Mouse (Mus musculus) neural tube, embryonic 14.5 days (tissue): ENCODE measurements around the gene Tmem160. TPM values are rescaled to one million over a fixed set of nuclear protein-coding genes. Genes with fewer than 3 reads are reported as not detected.

Experiments
- ATAC-seq: fragments of 200-750 bp; cut with Nextera tagmentation; 2 replicates; pipeline ENCODE4 v1.8.0; 2017; ENCODE audit warnings: low read depth, mild to moderate bottlenecking, moderate TSS enrichment, moderate library complexity
- H3K27ac ChIP-seq: fragments of 300-500 bp; sonication (generic); 2 replicates; pipeline ENCODE4 v1.5.1; 2014; ENCODE audit warnings: low read depth, mild to moderate bottlenecking, control low read depth, low read length, moderate library complexity, mixed read lengths
- H3K27me3 ChIP-seq: fragments of 300-500 bp; sonication (generic); 2 replicates; pipeline ENCODE4 v1.6.1; 2014; ENCODE audit warnings: low read length; ENCODE audit not compliant: control insufficient read depth, insufficient read depth
- H3K36me3 ChIP-seq: fragments of 300-500 bp; sonication (generic); 2 replicates; pipeline ENCODE4 v1.6.1; 2014; ENCODE audit warnings: low read length, mixed read lengths; ENCODE audit not compliant: control insufficient read depth, insufficient read depth
- H3K4me1 ChIP-seq: fragments of 300-500 bp; sonication (generic); 2 replicates; pipeline ENCODE4 v1.6.1; 2014; ENCODE audit warnings: low read length; ENCODE audit not compliant: control insufficient read depth, insufficient read depth
- H3K4me2 ChIP-seq: fragments of 300-500 bp; sonication (generic); 2 replicates; pipeline ENCODE4 v1.6.1; 2014; ENCODE audit warnings: mild to moderate bottlenecking, low read depth, low read length, control low read depth
- H3K4me3 ChIP-seq: fragments of 300-500 bp; sonication (generic); 2 replicates; pipeline ENCODE4 v1.5.1; 2014; ENCODE audit warnings: low read depth, low read length, control low read depth, mixed read lengths
- H3K9ac ChIP-seq: fragments of 300-500 bp; sonication (generic); replicated peaks from 2 replicates; pipeline ENCODE4 v1.6.1; 2014; ENCODE audit warnings: low read depth, mild to moderate bottlenecking, control low read depth, low read length, mixed read lengths
- H3K9me3 ChIP-seq: fragments of 300-500 bp; sonication (generic); 2 replicates; pipeline ENCODE4 v1.6.1; 2016; ENCODE audit warnings: low read length; ENCODE audit not compliant: control insufficient read depth
- WGBS: fragments of 180-500 bp; shearing (Covaris S2); extraction: QIAGEN DNeasy Blood & Tissue Kit; methylation state at CpG from one replicate; pipeline ENCODE4 v1.1.7; 2014; 5-methylcytosine and 5-hydroxymethylcytosine counted together
- polyA plus RNA-seq: library from polyadenylated mRNA; unstranded; fragments of >200 nt; fragmentation: Nextera tagmentation; extraction: Ambion mirVana; gene quantifications from 2 replicates; pipeline ENCODE4 v1.2.1, GENCODE M21; 2014

The Tmem160 gene
- polyA plus RNA-seq, 1 experiment from 2014 or later = 70.4 TPM

GRCm38 (mm10) chr7:16492211-16492610, 39.6 kb downstream of the Tmem160 start:
- WGBS = 62% methylated on average over 3 of the region's 3 CpGs
- Histone ChIP-seq H3K4me2 (no peak overlapping the region), H3K4me1 (no peaks in the 10 kb centered on the region), H3K36me3 (peaks cover 23% of the 10 kb centered on the region), H3K9ac (no peak overlapping the region), H3K4me3 (no peak overlapping the region), H3K27me3 (no peaks in the 10 kb centered on the region), H3K27ac (no peak overlapping the region), H3K9me3 (no peaks in the 10 kb centered on the region)
- ATAC-seq = no peak

DNA sequence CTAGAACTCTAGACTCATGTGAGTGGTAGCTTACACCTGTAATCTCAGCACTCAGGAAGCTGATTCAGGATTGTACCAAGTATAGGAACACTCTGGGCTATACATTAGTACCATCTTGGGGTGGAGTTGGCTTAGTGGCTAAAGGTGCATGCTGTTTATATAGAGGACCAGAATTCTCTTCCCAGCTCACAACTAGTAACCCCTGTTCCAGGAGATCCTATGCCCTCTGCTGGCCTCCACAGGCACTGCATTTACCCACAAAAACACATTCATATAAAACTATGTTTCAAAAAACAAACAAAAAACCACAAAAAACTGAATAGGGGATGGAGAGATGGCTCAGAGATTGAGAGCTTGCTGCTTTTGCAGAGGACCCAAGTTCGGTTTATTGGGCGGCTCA, 40.8 kb downstream of the Tmem160 start:
- Histone ChIP-seq H3K36me3 (peaks cover 34% of the 10 kb centered on the region), H3K27me3 (no peaks in the 10 kb centered on the region), H3K4me3 (no peak overlapping the region), H3K4me1 (no peaks in the 10 kb centered on the region), H3K9me3 (no peaks in the 10 kb centered on the region), H3K4me2 (no peak overlapping the region), H3K27ac (no peak overlapping the region), H3K9ac (no peak overlapping the region)
- 50% methylated on average over 2 of the region's 2 CpGs for WGBS
- ATAC-seq = 0 out of 2 replicates have a peak, but pooled peaks have one; percentile 22

DNA sequence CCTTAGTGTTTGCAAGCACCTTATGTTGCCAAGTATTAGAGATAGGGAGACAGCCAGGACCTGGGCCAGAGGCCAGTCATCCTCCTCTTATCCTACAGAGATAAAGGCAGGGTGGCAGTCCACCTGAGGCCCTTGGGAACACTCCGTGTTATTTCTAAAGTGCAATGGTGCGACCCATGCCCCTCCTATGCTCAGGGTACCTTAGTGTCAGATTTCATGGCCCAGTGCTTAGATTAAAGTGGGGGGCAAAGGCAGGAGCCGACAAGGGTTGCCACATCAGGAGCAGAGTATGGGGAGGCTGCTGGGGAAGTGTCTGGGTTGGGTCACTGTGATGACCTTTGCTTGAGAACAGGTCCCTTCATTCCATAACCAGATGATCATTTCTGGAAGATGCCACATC, 43.7 kb downstream of the Tmem160 start:
- H3K36me3 ChIP-seq = peaks cover 35% of the 10 kb centered on the region
- H3K4me2 ChIP-seq = no peak overlapping the region
- H3K27me3 ChIP-seq = no peaks in the 10 kb centered on the region
- ATAC-seq = no peak
- no peak overlapping the region for H3K9ac ChIP-seq
- H3K27ac ChIP-seq = no peak overlapping the region
- H3K4me3 ChIP-seq = no peak overlapping the region
- H3K4me1 ChIP-seq = no peaks in the 10 kb centered on the region
- H3K9me3 ChIP-seq = no peaks in the 10 kb centered on the region
- WGBS = 92% methylated on average over 3 of the region's 3 CpGs

- Histone ChIP-seq H3K9ac (no peak overlapping the region), H3K27me3 (no peaks in the 10 kb centered on the region), H3K4me2 (no peak overlapping the region), H3K4me3 (no peak overlapping the region), H3K9me3 (no peaks in the 10 kb centered on the region), H3K4me1 (no peaks in the 10 kb centered on the region), H3K27ac (no peak overlapping the region), H3K36me3 (peaks cover 38% of the 10 kb centered on the region)
- ATAC-seq = peak; percentile 35; the same call in 1 of the 2 replicates
- WGBS = 71% methylated on average over 6 of the region's 6 CpGs
These were observed 47.1 kb downstream of the Tmem160 start for GRCm38 (mm10) chr7:16499671-16500104.

- Histone ChIP-seq H3K27me3 (no peaks in the 10 kb centered on the region), H3K4me1 (no peaks in the 10 kb centered on the region), H3K4me2 (no peak overlapping the region), H3K9me3 (no peaks in the 10 kb centered on the region), H3K36me3 (peaks cover 32% of the 10 kb centered on the region), H3K27ac (no peak overlapping the region), H3K9ac (no peak overlapping the region), H3K4me3 (no peak overlapping the region)
- 88% methylated on average over 4 of the region's 4 CpGs for WGBS
- no peak for ATAC-seq
These were observed 49.0 kb downstream of the Tmem160 start for GRCm38 (mm10) chr7:16501571-16501970.

DNA sequence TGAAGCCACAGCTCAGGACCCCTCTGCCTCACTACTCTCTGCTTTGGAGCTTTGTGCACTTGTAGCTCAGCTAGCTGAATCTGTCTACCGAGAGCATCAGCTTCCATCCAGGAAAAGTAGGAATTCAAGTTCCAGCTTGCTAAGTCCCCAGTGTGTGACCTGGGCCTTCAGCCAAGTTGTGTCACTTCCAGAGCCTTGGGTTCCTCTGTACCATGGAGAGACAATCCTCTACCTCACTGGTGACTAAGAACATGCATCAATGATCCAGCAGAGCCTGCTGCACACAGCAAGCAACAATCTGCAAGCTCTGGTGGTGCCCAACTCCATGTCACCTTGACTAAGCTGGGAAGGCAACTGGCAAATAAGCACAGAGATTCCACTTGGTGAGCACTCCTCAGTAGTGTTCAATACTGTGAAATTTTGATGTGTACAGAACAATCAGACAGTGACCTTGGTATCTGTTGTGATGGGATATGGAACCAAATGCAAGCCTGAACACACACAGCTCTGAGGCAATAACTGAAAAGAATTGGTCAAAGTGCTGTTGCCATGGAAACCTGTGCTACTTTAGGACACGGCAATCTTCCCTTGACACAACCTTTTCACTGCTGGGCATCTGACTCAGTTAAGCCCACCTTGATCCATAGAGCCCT, 52.1 kb downstream of the Tmem160 start:
- 65% methylated on average over 2 of the region's 2 CpGs for WGBS
- Histone ChIP-seq H3K27ac (no peak overlapping the region), H3K4me3 (no peak overlapping the region), H3K27me3 (no peaks in the 10 kb centered on the region), H3K4me1 (no peaks in the 10 kb centered on the region), H3K9me3 (no peaks in the 10 kb centered on the region), H3K4me2 (no peak overlapping the region), H3K36me3 (peaks cover 16% of the 10 kb centered on the region), H3K9ac (no peak overlapping the region)
- no peak for ATAC-seq

Other genes starting within 250 kb of the Tmem160 start
- 6.8 and 8.6 TPM in 2 replicates for gene Dhx34, start 230.7 kb upstream of the Tmem160 start, polyA plus RNA-seq
- 0.05 and 0.10 TPM in 2 replicates for gene C5ar2, start 208.6 kb upstream of the Tmem160 start, polyA plus RNA-seq
- gene C5ar1, start 193.2 kb upstream of the Tmem160 start, polyA plus RNA-seq = 0.83 and 2.6 TPM in 2 replicates
- 45.1 and 58.6 TPM in 2 replicates for gene Inafm1, start 179.2 kb upstream of the Tmem160 start, polyA plus RNA-seq
- 14.8 and 15.8 TPM in 2 replicates for gene Ccdc9, start 166.0 kb upstream of the Tmem160 start, polyA plus RNA-seq
- gene Bbc3, start 144.4 kb upstream of the Tmem160 start, polyA plus RNA-seq = 13.7 and 19.7 TPM in 2 replicates
- 197 and 245 TPM in 2 replicates for gene Sae1, start 65.0 kb upstream of the Tmem160 start, polyA plus RNA-seq
- gene Zc3h4, start 51.9 kb upstream of the Tmem160 start, polyA plus RNA-seq = 15.8 and 18.5 TPM in 2 replicates
- gene Npas1, start 24.9 kb downstream of the Tmem160 start, polyA plus RNA-seq = 1.8 and 2.0 TPM in 2 replicates
- gene Arhgap35, start 162.2 kb downstream of the Tmem160 start, polyA plus RNA-seq = 35.2 and 37.4 TPM in 2 replicates
- gene Ceacam15, start 222.9 kb downstream of the Tmem160 start, polyA plus RNA-seq = not detected in 2 replicates